Mouse (Mus musculus): ENCODE data around the gene Gpi1. TPM values are rescaled to one million over a fixed set of nuclear protein-coding genes. Genes with fewer than 3 reads are reported as not detected.

The Gpi1 gene
- total and polyA plus RNA-seq, 3 experiments: 270 to 1,355 (median 727) TPM

- peaks cover 0 to 30% of the 10 kb centered on the region in 2 experiments; a peak in 2 of 4 replicates for H3K36me3 ChIP-seq (ENCODE audit: control insufficient read depth in 1 of 2, insufficient read depth in 2 of 2, low read length in 2 of 2)
- no peaks in the 10 kb centered on the region for H3K27me3 ChIP-seq (ENCODE audit: control insufficient read depth in 1 of 2, insufficient read depth in 2 of 2, low read length in 2 of 2)
- no peak overlapping the region for H3K9ac ChIP-seq (ENCODE audit: control insufficient read depth, low read depth, low read length, poor library complexity, severe bottlenecking)
- TF ChIP-seq JUND (IDR thresholded peaks at IDR 0.05; ENCODE audit: low read depth, low read length): no peak
- TF ChIP-seq NRF1 (IDR thresholded peaks at IDR 0.05; ENCODE audit: insufficient read depth, low read depth, low read length, poor library complexity, severe bottlenecking): no peak
- no peak for TF ChIP-seq MYC (IDR thresholded peaks at IDR 0.05; ENCODE audit: low read depth, low read length)
- no peak for TF ChIP-seq ZNF384 (IDR thresholded peaks at IDR 0.05; ENCODE audit: low read depth, low read length)
- TF ChIP-seq RAD21 (IDR thresholded peaks at IDR 0.05; ENCODE audit: low read depth, low read length): no peak
- no peak for TF ChIP-seq CTCF (IDR thresholded peaks at IDR 0.05 in 2 of 3, conservative IDR thresholded peaks at IDR 0.05 in 1 of 3; ENCODE audit: control insufficient read depth in 1 of 3, insufficient read depth in 1 of 3, low read depth in 2 of 3, low read length in 3 of 3, poor library complexity in 1 of 3, severe bottlenecking in 1 of 3)
- no peak for TF ChIP-seq USF1 (IDR thresholded peaks at IDR 0.05; ENCODE audit: low read depth, low read length)
- no peak for TF ChIP-seq ELF1 (IDR thresholded peaks at IDR 0.05; ENCODE audit: low read depth, low read length)
- TF ChIP-seq NELFE (IDR thresholded peaks at IDR 0.05; ENCODE audit: low read depth, low read length): no peak
- H3K79me2 ChIP-seq (ENCODE audit: control insufficient read depth, insufficient read depth, low read length, poor library complexity): peaks cover 2% of the 10 kb centered on the region; the same call in 1 of the 2 replicates
- DNase-seq (ENCODE audit: low read depth, low spot score): no peak
- H3K4me3 ChIP-seq (ENCODE audit: control insufficient read depth in 1 of 2, insufficient read depth in 1 of 2, low read depth in 2 of 2, low read length in 2 of 2): no peak overlapping the region
- no peak overlapping the region for H3K27ac ChIP-seq (ENCODE audit: control insufficient read depth, low read depth, low read length)
- H3K4me1 ChIP-seq (ENCODE audit: control insufficient read depth in 1 of 2, insufficient read depth in 2 of 2, low read length in 2 of 2): no peaks in the 10 kb centered on the region
- no peaks in the 10 kb centered on the region for H3K9me3 ChIP-seq (replicated peaks; ENCODE audit: insufficient read depth, low read length)
Observed at GRCm38 (mm10) chr7:34214644-34215043, 15.5 kb downstream of the Gpi1 start.

GRCm38 (mm10) chr7:34213281-34213680 lies 16.9 kb downstream of the Gpi1 start:
- no peaks in the 10 kb centered on the region for H3K4me1 ChIP-seq (ENCODE audit: control insufficient read depth in 1 of 2, insufficient read depth in 2 of 2, low read length in 2 of 2)
- DNase-seq (ENCODE audit: low read depth, low spot score): no peak
- no peaks in the 10 kb centered on the region for H3K9me3 ChIP-seq (replicated peaks; ENCODE audit: insufficient read depth, low read length)
- H3K36me3 ChIP-seq (ENCODE audit: control insufficient read depth in 1 of 2, insufficient read depth in 2 of 2, low read length in 2 of 2): peaks cover 0 to 25% of the 10 kb centered on the region in 2 experiments; a peak in 2 of 4 replicates
- no peak overlapping the region for H3K27ac ChIP-seq (ENCODE audit: control insufficient read depth, low read depth, low read length)
- H3K4me3 ChIP-seq (ENCODE audit: control insufficient read depth in 1 of 2, insufficient read depth in 1 of 2, low read depth in 2 of 2, low read length in 2 of 2): no peak overlapping the region
- TF ChIP-seq POLR2AphosphoS5 (IDR thresholded peaks at IDR 0.05; ENCODE audit: borderline replicate concordance, low read depth, low read length) (no peak), ELF1 (IDR thresholded peaks at IDR 0.05; ENCODE audit: low read depth, low read length) (no peak), CHD2 (IDR thresholded peaks at IDR 0.05; ENCODE audit: low read length) (no peak), JUND (IDR thresholded peaks at IDR 0.05; ENCODE audit: low read depth, low read length) (no peak), TAL1 (IDR thresholded peaks at IDR 0.05; ENCODE audit: low read length) (no peak), E2F4 (IDR thresholded peaks at IDR 0.05; ENCODE audit: borderline replicate concordance, low read depth, low read length) (no peak), ZNF384 (IDR thresholded peaks at IDR 0.05; ENCODE audit: low read depth, low read length) (no peak), UBTF (IDR thresholded peaks at IDR 0.05; ENCODE audit: borderline replicate concordance, insufficient read depth, low read depth, low read length) (no peak), SMC3 (IDR thresholded peaks at IDR 0.05; ENCODE audit: low read depth, low read length) (no peak), MXI1 (IDR thresholded peaks at IDR 0.05; ENCODE audit: low read depth, low read length) (no peak), RAD21 (IDR thresholded peaks at IDR 0.05; ENCODE audit: low read depth, low read length) (no peak), MAFK (IDR thresholded peaks at IDR 0.05; ENCODE audit: borderline replicate concordance, low read depth, low read length) (no peak), NELFE (IDR thresholded peaks at IDR 0.05; ENCODE audit: low read depth, low read length) (no peak), USF2 (IDR thresholded peaks at IDR 0.05; ENCODE audit: borderline replicate concordance in 1 of 2, insufficient read depth in 1 of 2, low read depth in 1 of 2, low read length in 2 of 2) (no peak), BHLHE40 (IDR thresholded peaks at IDR 0.05; ENCODE audit: borderline replicate concordance, low read depth, low read length) (no peak), MAX (IDR thresholded peaks at IDR 0.05; ENCODE audit: low read length) (no peak)
- no peak overlapping the region for H3K9ac ChIP-seq (ENCODE audit: control insufficient read depth, low read depth, low read length, poor library complexity, severe bottlenecking)
- no peaks in the 10 kb centered on the region for H3K27me3 ChIP-seq (ENCODE audit: control insufficient read depth in 1 of 2, insufficient read depth in 2 of 2, low read length in 2 of 2)
- H3K79me2 ChIP-seq (ENCODE audit: control insufficient read depth, insufficient read depth, low read length, poor library complexity): peaks cover 2% of the 10 kb centered on the region; the same call in 1 of the 2 replicates

Data from MEL (cell line).